Mouse (Mus musculus) thymus, postnatal 14 days (tissue): ENCODE measurements at regions not wholly inside any gene's neighbourhood (a gene's known extent, or its start where the extent isn't known, plus 50 kb on each side); places are given as distances from the start of the nearest gene placed in this dataset.

Experiments
- DNase-seq: peaks from one replicate; pipeline ENCODE4 v3.0.0; 2021

DNA sequence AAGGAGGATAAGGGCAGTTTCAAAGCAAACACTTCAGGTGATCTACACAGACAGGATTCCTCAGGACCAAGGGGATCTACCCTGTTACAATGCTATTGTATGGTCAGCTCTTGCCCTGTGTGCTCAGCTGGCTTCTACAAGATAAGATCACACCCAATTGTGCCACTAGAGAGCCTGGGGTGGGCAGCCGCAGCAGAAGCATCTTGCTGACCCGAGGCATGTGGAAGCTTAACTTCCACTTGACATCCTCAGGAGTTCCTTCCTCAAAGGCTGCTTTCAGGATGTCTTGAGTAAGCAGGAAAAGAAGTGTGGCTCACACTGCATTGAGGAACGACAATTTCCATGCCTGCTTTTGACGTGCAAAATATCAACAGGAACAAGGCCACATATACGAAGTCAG lies 222.8 kb upstream of the Gpc5 start:
- DNase-seq, result no peak

GRCm38 (mm10) chr14:114875101-114875500 lies 216.9 kb upstream of the Gpc5 start:
- no peak for DNase-seq

GRCm38 (mm10) chr14:114876427-114876826 lies 215.6 kb upstream of the Gpc5 start:
- no peak for DNase-seq

GRCm38 (mm10) chr14:114877477-114877876 lies 214.5 kb upstream of the Gpc5 start:
- no peak for DNase-seq

- DNase-seq, result no peak
Measured at GRCm38 (mm10) chr14:114880291-114880690, 211.7 kb upstream of the Gpc5 start.

- no peak for DNase-seq
Measured at GRCm38 (mm10) chr14:114904109-114904508, 187.9 kb upstream of the Gpc5 start.

DNA sequence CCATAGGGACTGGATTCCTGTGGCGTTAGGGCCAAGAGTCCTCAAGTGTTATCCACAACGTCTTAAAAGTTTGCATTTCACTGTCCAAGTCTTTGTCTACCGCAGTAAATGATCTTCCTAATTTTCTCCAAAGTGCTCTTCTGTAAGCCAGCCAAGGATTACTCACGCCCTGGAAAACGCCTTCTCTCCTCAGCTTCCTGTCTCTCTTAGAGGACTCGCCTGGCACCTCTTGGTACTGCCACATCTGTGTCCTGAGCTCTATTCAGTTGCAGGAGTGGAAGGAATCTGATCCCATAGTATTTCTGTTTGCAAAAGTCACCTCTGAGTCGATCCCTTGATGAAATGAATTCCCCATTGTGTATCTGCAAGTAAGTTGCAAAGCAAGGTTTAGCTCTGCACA lies 179.7 kb upstream of the Gpc5 start:
- no peak for DNase-seq

- no peak for DNase-seq
Measured at GRCm38 (mm10) chr14:114913238-114913637, 178.8 kb upstream of the Gpc5 start.

DNA sequence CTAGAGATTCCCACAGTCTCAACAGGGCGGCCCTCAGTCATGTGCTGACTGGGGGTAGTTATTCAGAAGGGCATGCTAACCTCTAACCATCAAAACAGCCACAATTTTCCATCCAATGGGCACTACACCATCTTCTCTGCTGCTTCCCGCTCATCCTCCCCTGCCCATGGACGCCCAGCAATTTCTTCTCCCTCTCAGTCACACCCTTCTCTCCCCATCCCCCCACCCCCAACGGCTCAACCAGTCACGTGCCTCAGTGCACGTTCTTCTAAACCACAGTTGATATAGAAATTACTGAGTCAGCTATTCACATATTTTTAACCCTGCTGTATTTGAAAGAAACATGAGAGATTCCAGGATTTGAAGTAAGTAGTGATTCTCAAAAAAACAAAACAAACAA lies 146.3 kb upstream of the Gpc5 start:
- no peak for DNase-seq

DNA sequence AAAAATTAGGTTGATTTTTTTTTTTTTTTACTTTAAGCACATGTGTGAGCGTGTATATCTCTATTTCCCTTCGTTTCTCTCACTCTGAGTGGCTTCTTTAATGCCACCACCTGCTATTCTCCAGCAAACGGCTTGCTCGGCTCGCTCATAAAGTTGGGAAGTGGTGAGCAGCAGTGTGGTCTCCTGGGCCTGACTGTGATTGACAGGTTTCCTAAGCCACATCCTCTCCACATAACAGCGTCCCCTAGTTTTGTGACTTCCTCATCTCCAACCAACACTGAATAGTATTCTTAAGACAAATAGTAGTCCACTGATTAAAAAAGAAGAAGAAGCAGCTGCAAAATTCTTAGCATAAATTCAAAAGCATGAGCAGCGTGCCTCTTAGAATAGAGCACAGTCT lies 145.7 kb upstream of the Gpc5 start:
- DNase-seq, result peak; percentile 40

DNA sequence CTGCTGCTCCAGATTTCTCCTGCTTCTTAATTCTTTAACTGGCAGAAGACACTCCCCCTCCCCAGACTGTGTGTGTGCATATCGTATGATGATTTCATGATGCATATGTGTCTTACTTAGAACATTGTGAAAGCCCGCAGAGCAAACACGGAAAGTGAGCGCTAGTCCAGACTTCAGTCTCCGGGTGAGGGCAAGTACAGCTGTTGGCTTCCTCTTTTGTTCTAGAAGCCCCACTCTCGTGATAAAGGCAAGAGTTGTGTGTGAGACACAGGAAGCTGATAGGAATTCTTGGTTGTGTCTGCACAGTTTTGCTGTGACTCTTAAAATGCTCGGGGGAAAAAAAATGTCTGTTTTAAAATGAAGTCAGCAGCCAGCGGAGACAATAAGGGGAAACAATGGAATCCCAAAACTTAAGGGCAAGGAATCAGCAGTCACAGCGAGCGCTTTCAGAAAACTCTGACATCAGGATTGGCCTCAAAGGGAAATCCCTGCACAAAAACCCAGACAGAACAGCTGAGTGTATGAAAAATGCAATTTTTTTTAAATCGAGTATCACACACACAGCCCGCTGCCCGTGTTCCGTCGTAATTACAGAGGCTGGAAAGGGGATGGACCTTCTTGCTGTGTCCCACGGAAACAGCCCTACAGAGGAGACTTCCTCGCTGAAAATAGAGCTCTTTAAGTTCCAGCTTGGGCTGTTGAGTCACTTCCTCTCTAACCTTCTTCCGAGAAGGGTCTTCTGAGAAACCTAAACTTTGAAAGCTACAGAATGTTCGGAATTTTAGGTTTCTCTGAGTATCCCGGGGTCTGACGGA lies 143.5 kb upstream of the Gpc5 start:
- peak; percentile 54 for DNase-seq

DNA sequence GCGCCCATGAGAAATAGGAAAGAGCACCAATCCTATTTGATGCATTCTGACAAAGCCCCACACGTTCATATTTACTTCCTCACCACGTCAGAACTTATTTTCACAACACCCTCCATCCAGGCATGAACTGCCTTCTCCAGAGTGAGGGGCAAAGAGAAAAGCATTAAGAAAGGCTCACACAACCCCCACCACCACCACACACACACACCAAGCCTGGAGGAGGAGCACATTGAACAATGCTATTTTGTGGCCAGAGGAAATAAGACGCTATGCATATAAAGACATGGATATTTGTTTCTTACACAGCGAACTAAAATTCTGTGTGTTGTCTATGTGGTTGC lies 142.9 kb upstream of the Gpc5 start:
- no peak for DNase-seq

GRCm38 (mm10) chr14:114952280-114952679 lies 139.7 kb upstream of the Gpc5 start:
- DNase-seq, result no peak

- DNase-seq, result no peak
Measured at GRCm38 (mm10) chr14:114953070-114953665, 138.8 kb upstream of the Gpc5 start.

DNA sequence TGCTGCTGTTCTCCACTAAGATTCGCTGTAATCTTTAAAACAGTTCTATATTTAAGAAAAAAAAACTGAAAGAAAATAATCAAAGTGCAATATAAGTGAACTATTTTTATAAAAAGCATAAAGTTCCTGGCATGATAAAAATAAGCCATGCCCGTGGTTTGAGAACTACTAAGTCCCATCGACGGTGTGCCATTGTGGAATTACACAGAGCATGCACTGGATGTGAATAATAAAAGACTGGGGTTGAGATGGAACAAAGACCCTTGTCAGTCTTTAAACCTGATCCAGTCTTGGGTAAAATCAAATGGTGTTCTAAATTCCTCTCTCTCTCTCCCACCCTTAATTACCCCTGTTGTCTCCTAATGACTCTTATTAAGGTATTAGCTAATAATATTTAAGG lies 137.7 kb upstream of the Gpc5 start:
- DNase-seq, result no peak

DNA sequence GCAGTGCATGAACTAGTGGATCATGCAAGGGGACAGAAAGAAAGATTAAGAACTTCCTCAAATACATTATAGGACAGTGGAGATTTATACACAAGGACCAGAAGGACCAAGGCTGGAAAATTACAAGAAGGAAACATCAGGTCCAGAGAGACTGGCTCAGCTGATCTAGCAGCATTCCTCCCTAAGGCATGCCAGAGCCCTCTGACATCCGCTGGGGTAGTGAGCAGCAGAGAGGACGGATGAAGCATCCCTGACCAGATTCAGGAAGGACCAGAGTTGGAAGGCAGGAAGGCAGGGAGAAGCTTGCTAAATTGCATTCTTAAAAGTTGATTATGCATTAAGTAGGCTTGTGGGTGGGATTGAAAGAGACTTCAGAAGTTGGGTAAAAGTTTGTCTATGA lies 136.4 kb upstream of the Gpc5 start:
- no peak for DNase-seq

DNA sequence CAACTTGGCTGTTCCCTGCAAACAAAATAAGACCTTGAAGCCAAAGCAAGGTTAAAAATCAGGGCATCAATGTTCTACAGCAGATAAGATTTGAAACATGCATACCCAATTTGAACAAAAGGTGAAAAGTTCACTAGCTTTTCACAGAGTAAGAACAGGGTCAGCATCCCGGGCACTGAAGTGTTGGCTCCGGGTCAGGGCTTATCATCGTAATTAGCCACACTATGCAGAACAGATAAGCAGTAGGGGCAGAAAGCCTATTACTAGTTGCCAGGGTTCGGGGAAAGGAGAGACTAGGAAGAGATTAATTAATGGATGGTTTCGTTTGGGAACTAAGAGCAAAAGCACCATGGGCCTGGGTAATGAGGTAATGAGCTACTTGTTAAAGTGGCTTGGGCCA lies 131.7 kb upstream of the Gpc5 start:
- no peak for DNase-seq

- no peak for DNase-seq
Measured at GRCm38 (mm10) chr14:114965941-114966340, 126.1 kb upstream of the Gpc5 start.

- no peak for DNase-seq
Measured at GRCm38 (mm10) chr14:114969020-114969419, 123.0 kb upstream of the Gpc5 start.

- DNase-seq, result no peak
Measured at GRCm38 (mm10) chr14:114981120-114981519, 110.9 kb upstream of the Gpc5 start.

- DNase-seq, result no peak
Measured at GRCm38 (mm10) chr14:115003223-115003622, 88.8 kb upstream of the Gpc5 start.

- no peak for DNase-seq
Measured at GRCm38 (mm10) chr14:115004733-115005405, 87.1 kb upstream of the Gpc5 start.

DNA sequence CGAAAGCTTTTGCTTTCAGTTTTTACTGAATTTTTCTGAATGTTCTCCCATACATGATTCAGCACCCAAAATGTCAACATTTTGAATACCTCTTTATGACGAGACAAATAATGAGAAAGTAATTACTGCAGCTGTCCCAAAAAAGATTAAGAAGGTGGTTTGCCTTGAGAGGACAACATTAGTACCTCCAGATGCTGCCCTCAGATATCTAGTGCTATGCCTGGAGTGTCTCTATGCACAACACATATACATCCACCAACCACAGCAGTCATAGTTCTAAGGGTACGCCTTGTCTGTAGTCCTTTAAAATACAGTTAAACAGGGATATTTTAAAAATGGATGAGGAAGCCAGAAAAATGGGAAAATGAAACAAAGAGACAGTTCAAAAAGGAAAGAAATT lies 81.1 kb upstream of the Gpc5 start:
- no peak for DNase-seq

DNA sequence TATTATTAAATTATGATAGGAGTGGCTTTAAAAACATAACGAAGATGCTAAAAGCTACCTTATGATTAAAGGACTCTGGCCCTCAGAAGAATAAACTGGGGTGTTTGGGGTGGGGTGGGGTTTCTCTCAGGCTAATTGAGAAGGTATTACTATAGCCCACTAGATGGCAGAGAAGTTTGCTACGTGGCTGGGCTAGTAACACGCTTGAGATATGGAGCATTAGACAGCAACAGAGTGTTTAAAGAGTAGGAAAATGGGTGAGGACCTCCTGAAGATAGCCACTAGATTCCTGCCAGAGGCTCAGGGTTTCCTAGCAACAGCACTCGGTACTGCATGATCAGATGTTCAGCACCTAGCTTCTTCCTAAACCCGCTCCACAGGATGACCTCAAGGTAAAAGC lies 76.7 kb upstream of the Gpc5 start:
- no peak for DNase-seq
